Mouse (Mus musculus) lung, postnatal 0 days (tissue): Measurements from ENCODE around the gene Mia2.

Experiments used
- CTCF ChIP-seq: IDR thresholded peaks from 2 replicates; pipeline ENCODE4 v1.5.1; 2016; ENCODE audit warnings: antibody characterized with exemption, mild to moderate bottlenecking
- EP300 ChIP-seq: IDR thresholded peaks from 2 replicates; pipeline ENCODE4 v1.6.1; 2016; ENCODE audit warnings: antibody characterized with exemption, mild to moderate bottlenecking, control low read depth

- TF ChIP-seq CTCF (peak; percentile 44), EP300 (no peak)
Measured at GRCm38 (mm10) chr12:59060993-59061595, 34.5 kb upstream of the Mia2 start, which contains the start of gene Trappc6b.
